15 mouse cellular contexts compared by ENCODE assay signal in the genomic region with DNA sequence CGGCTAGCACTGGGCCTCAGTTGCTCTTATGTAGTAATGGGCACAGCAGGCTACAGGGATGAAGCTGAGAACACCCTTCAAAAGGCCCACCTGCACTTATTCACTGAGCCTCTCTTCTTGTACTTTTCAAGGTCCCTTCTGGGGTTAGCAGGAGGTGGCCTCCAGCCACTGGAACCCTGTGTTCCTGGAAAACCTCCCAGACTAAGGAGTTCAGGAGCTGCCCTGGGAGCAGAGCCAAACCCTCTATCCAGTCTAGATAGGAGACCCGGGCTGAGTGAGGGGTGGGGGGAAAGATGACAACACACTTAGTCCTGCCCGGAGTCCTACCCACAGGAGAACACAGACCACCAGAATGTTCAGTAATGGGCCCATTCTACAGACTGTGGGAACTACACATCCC. TPM values are rescaled to one million over a fixed set of nuclear protein-coding genes. Genes with fewer than 3 reads are reported as not detected.
DNase-seq lines count a peak whose midpoint lies in the region.
"Had no signal": no experiment of that assay in that cellular context is flagged by ENCODE, and none has a peak within 500 bp of the region (broad histone marks: within the 10 kb centered on the region; RNA-seq: fewer than 3 reads in every experiment).

No protein-coding gene starts in this region.

- peak; percentile 70 to 91 for DNase-seq in adrenal gland, adult (ENCODE audit: inconsistent age in 2 of 2, low spot score in 1 of 2)
- DNase-seq in adrenal gland, postnatal 4 days (ENCODE audit: low spot score in 2 of 2) = no peak
- peak; percentile 20 for DNase-seq in heart, postnatal 4 days
- no peak for DNase-seq in heart, adult 9 months (ENCODE audit: low spot score in 2 of 2)
- DNase-seq in kidney, adult 8-10 months = peak; percentile 65 to 81
- DNase-seq in kidney, postnatal 36 days = peak; percentile 82 to 88
- no peak for DNase-seq in right cerebral cortex, adult 2 months (ENCODE audit: low spot score in 2 of 2)
- DNase-seq in lung, postnatal 4 days = no peak
- DNase-seq: cerebellum, adult 9-10 months; gastrocnemius, adult 2 months; layer of hippocampus, postnatal 36 days; lung, postnatal 36 days; midbrain, embryonic 14.5 days; right cerebral cortex, postnatal 14 days; thymus, postnatal 14 days had no signal

RNA-seq across cellular contexts. Expression of a gene that starts 2.5 kb away (rescaled TPM):
- 10 to 100 TPM in 1 of 2 experiments, 1 to 10 TPM in 1; 8.2 to 11.3 TPM for total RNA-seq in adrenal gland, postnatal 4 days (2021)
- total RNA-seq in heart, postnatal 4 days (2021) = under 1 TPM; 0.43 to 0.68 TPM

RNA-seq across cellular contexts. Expression of a gene that starts 30.2 kb away (rescaled TPM):
- total RNA-seq in adrenal gland, postnatal 4 days (2021) = 10 to 100 TPM; 48.9 to 62.7 TPM
- 100 to 1,000 TPM; 103 to 108 TPM for total RNA-seq in heart, postnatal 4 days (2021)

RNA-seq across cellular contexts. Expression of a gene that starts 58.7 kb away (rescaled TPM):
- total RNA-seq in adrenal gland, postnatal 4 days (2021) = 10 to 100 TPM; 49.0 to 51.9 TPM
- total RNA-seq in heart, postnatal 4 days (2021) = 10 to 100 TPM; 51.3 to 53.5 TPM

Comparison
In these comparisons a context has a peak if more than half of its experiments do, and no peak if none do; other contexts are left out.
1. DNase-seq: peak in adrenal gland, adult (2 of 2), heart, postnatal 4 days (single experiment), kidney, adult 8-10 months (2 of 2) and kidney, postnatal 36 days (2 of 2); none in adrenal gland, postnatal 4 days (0 of 2), heart, adult 9 months (0 of 2), right cerebral cortex, adult 2 months (0 of 2) and lung, postnatal 4 days (0 of 2).
2. RNA of a gene that starts 2.5 kb away (total RNA-seq): 8.2 to 11.3 TPM in adrenal gland, postnatal 4 days; 0.43 to 0.68 TPM in heart, postnatal 4 days; every median in the first group is over 4 times any median in the second.